Mouse (Mus musculus) embryonic facial prominence, embryonic 11.5 days (tissue): ENCODE results near the gene Myo3b. TPM values are rescaled to one million over a fixed set of nuclear protein-coding genes. Genes with fewer than 3 reads are reported as not detected.

Source experiments
- ATAC-seq: fragments of 200-750 bp; cut with Nextera tagmentation; replicated peaks from 2 replicates; pipeline ENCODE4 v1.8.0; 2017; ENCODE audit warnings: low read depth; ENCODE audit not compliant: insufficient number of reproducible peaks, low FRiP score, low TSS enrichment
- DNase-seq: peaks from one replicate; pipeline ENCODE4 v3.0.0-alpha.2; 2015; ENCODE audit warnings: low spot score
- H3K27ac ChIP-seq: fragments of 300-500 bp; sonication (generic); replicated peaks from 2 replicates; pipeline ENCODE4 v1.5.1; 2014; ENCODE audit warnings: mild to moderate bottlenecking, low read depth, low read length, control low read depth
- H3K27me3 ChIP-seq: fragments of 300-500 bp; sonication (generic); 2 replicates; pipeline ENCODE4 v1.6.1; 2014; ENCODE audit warnings: mild to moderate bottlenecking, low read length, moderate library complexity, mixed read lengths; ENCODE audit not compliant: control insufficient read depth, insufficient read depth
- H3K36me3 ChIP-seq: fragments of 300-500 bp; sonication (generic); replicated peaks from 2 replicates; pipeline ENCODE4 v1.6.1; 2014; ENCODE audit warnings: low read depth, mild to moderate bottlenecking, low read length, moderate library complexity, mixed read lengths; ENCODE audit not compliant: control insufficient read depth, insufficient read depth
- H3K4me1 ChIP-seq: fragments of 300-500 bp; sonication (generic); 2 replicates; pipeline ENCODE4 v1.6.1; 2014; ENCODE audit warnings: low read length, mixed read lengths; ENCODE audit not compliant: control insufficient read depth, insufficient read depth
- H3K4me2 ChIP-seq: fragments of 300-500 bp; sonication (generic); 2 replicates; pipeline ENCODE4 v1.6.1; 2014; ENCODE audit warnings: low read depth, mild to moderate bottlenecking, control low read depth, low read length, moderate library complexity
- H3K4me3 ChIP-seq: fragments of 300-500 bp; sonication (generic); 2 replicates; pipeline ENCODE4 v1.5.1; 2014; ENCODE audit warnings: low read depth, low read length, control low read depth
- H3K9ac ChIP-seq: fragments of 300-500 bp; sonication (generic); replicated peaks from 2 replicates; pipeline ENCODE4 v1.6.1; 2014; ENCODE audit warnings: mild to moderate bottlenecking, control low read depth, low read length
- H3K9me3 ChIP-seq: fragments of 300-500 bp; sonication (generic); replicated peaks from 2 replicates; pipeline ENCODE4 v1.6.1; 2016; ENCODE audit warnings: mild to moderate bottlenecking, low read length, inconsistent platforms, mixed read lengths; ENCODE audit not compliant: control insufficient read depth
- WGBS: fragments of 180-500 bp; shearing (Covaris S2); extraction: QIAGEN DNeasy Blood & Tissue Kit; methylation state at CpG from one replicate; pipeline ENCODE4 v1.1.7; 2014; 5-methylcytosine and 5-hydroxymethylcytosine counted together
- polyA plus RNA-seq: library from polyadenylated mRNA; unstranded; fragments of >200 nt; fragmentation: Nextera tagmentation; extraction: Ambion mirVana; gene quantifications from 2 replicates; pipeline ENCODE4 v1.2.1, GENCODE M21; 2014

Gene Myo3b
- polyA plus RNA-seq, 1 experiment from 2014 or later, result 0.07 TPM

DNA sequence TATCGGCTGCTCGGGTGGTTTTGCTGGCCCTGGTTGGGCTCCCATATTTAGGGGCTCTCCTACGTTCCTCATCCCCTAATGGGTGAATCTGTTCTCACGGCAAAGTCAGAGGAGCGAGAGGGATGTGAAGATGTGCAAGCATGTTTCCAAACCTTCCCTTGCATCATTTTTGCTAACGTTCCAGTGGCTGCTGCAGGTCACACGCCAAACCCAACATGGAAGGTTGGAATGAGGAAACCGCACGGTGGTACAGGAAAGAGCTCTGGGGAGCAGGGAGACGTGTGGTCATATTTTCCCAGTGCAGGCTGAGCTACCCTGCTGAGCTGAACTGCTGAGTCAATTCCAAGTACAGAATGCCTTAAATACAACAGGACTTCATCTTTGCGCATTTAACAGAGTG is 8.9 kb downstream of the Myo3b start:
- Histone ChIP-seq H3K4me1 (no peaks in the 10 kb centered on the region), H3K9ac (no peak overlapping the region), H3K9me3 (no peaks in the 10 kb centered on the region), H3K27ac (no peak overlapping the region), H3K27me3 (no peaks in the 10 kb centered on the region), H3K36me3 (no peaks in the 10 kb centered on the region), H3K4me2 (no peak overlapping the region), H3K4me3 (no peak overlapping the region)
- WGBS, result 89% methylated on average over 11 of the region's 11 CpGs
- no peak for ATAC-seq
- no peak for DNase-seq

GRCm38 (mm10) chr2:70053803-70054202 is 14.9 kb downstream of the Myo3b start:
- Histone ChIP-seq H3K9me3 (no peaks in the 10 kb centered on the region), H3K9ac (no peak overlapping the region), H3K36me3 (no peaks in the 10 kb centered on the region), H3K4me1 (no peaks in the 10 kb centered on the region), H3K4me3 (no peak overlapping the region), H3K27ac (no peak overlapping the region), H3K4me2 (no peak overlapping the region), H3K27me3 (no peaks in the 10 kb centered on the region)
- ATAC-seq (no peak), DNase-seq (no peak)
- WGBS, result 86% methylated on average over 9 of the region's 9 CpGs

DNA sequence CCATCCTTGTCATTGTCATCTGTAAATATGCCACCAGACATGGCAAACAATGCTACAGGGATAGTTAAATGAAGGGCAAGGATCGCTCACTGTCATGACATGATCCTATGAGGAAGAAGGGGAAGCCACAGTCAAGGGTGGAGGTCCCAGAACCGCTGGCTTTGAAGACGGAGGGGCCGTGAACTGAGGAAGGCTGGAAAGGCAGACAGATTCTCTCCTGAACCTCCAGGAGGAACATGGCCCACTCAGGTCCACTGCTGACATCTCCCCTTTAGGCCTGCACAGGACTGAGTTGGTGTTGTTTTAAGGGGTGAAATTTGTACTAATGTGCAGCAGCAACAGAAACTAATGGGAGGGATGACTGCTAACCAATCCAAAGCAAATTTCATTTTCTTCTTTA is 19.3 kb downstream of the Myo3b start:
- Histone ChIP-seq H3K27ac (no peak overlapping the region), H3K4me1 (no peaks in the 10 kb centered on the region), H3K4me3 (no peak overlapping the region), H3K36me3 (no peaks in the 10 kb centered on the region), H3K27me3 (no peaks in the 10 kb centered on the region), H3K9ac (no peak overlapping the region), H3K4me2 (no peak overlapping the region), H3K9me3 (no peaks in the 10 kb centered on the region)
- no peak for ATAC-seq
- 96% methylated on average over 4 of the region's 4 CpGs for WGBS
- DNase-seq, result no peak

GRCm38 (mm10) chr2:70060359-70061345 is 21.7 kb downstream of the Myo3b start:
- Histone ChIP-seq H3K9me3 (no peaks in the 10 kb centered on the region), H3K9ac (no peak overlapping the region), H3K4me3 (no peak overlapping the region), H3K4me2 (no peak overlapping the region), H3K27ac (no peak overlapping the region), H3K27me3 (no peaks in the 10 kb centered on the region), H3K4me1 (no peaks in the 10 kb centered on the region), H3K36me3 (no peaks in the 10 kb centered on the region)
- DNase-seq (peak; percentile 40), ATAC-seq (no peak)
- 59% methylated on average over 11 of the region's 11 CpGs for WGBS

GRCm38 (mm10) chr2:70065116-70065515 is 26.2 kb downstream of the Myo3b start:
- Histone ChIP-seq H3K9me3 (no peaks in the 10 kb centered on the region), H3K4me3 (no peak overlapping the region), H3K27me3 (no peaks in the 10 kb centered on the region), H3K4me2 (no peak overlapping the region), H3K36me3 (no peaks in the 10 kb centered on the region), H3K9ac (no peak overlapping the region), H3K27ac (no peak overlapping the region), H3K4me1 (no peaks in the 10 kb centered on the region)
- DNase-seq (no peak), ATAC-seq (no peak)
- 86% methylated on average over 6 of the region's 6 CpGs for WGBS

GRCm38 (mm10) chr2:70065729-70066300 is 26.9 kb downstream of the Myo3b start:
- WGBS, result 67% methylated on average over 7 of the region's 7 CpGs
- Histone ChIP-seq H3K36me3 (no peaks in the 10 kb centered on the region), H3K4me3 (no peak overlapping the region), H3K27me3 (no peaks in the 10 kb centered on the region), H3K9me3 (no peaks in the 10 kb centered on the region), H3K27ac (no peak overlapping the region), H3K9ac (no peak overlapping the region), H3K4me1 (no peaks in the 10 kb centered on the region), H3K4me2 (no peak overlapping the region)
- no peak for ATAC-seq
- peak; percentile 3 for DNase-seq

DNA sequence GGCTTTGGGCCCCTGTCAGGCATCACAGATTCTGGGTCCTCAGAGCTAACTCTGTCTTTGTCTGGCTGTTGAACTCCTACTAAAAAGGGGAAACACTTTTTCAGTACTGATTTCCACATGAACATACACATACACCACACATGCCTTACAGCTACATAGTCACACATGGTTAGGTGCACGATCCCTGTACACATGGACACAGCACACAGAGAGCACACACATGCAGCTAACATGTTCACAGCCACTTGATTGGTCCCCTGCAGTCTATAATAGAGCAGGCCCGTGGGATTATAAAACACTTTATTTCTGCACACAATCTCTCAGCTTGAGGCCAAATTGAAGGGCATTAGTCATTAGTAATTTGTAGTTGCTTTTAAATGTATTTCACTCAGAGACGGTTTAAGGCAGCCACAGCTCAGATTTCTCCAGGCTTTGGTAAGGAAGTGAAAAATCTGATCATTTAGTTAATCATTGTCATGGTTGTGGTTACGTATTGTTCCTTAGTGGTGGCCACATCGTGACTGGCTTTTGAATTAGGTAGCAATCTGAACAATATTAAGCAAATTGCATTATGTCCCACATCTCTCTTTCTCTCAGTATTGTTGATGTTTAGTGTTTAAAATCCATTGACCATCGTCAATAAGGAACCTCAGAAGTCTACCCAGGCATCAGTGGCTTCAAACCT is 27.6 kb downstream of the Myo3b start:
- Histone ChIP-seq H3K27me3 (no peaks in the 10 kb centered on the region), H3K4me1 (no peaks in the 10 kb centered on the region), H3K4me2 (no peak overlapping the region), H3K36me3 (no peaks in the 10 kb centered on the region), H3K9me3 (no peaks in the 10 kb centered on the region), H3K4me3 (no peak overlapping the region), H3K27ac (no peak overlapping the region), H3K9ac (no peak overlapping the region)
- no peak for ATAC-seq
- WGBS, result 75% methylated on average over 6 of the region's 6 CpGs
- no peak for DNase-seq

DNA sequence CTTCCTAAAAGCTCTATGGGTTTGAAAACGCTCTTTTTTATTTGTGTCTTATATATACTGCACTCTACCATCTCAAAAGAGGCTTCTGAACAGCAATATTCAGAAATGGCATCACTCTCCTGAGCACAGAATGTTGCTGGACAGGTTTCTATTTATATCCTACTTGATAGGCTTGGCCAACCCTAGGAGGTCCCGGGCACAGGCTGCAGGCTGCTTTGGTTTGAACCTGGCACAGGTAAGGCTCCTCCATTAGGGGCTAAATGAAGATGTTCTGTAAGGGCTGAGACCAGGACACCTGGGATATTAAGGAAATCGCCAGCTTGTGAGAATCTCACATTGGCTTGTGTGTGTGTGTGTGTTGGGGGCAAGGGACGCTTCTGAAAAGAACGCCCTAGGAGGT is 30.9 kb downstream of the Myo3b start:
- H3K36me3 ChIP-seq, result no peaks in the 10 kb centered on the region
- ATAC-seq (no peak), DNase-seq (no peak)
- H3K4me2 ChIP-seq, result no peak overlapping the region
- no peaks in the 10 kb centered on the region for H3K4me1 ChIP-seq
- no peak overlapping the region for H3K27ac ChIP-seq
- no peaks in the 10 kb centered on the region for H3K9me3 ChIP-seq
- no peaks in the 10 kb centered on the region for H3K27me3 ChIP-seq
- 88% methylated on average over 5 of the region's 5 CpGs for WGBS
- no peak overlapping the region for H3K4me3 ChIP-seq
- H3K9ac ChIP-seq, result no peak overlapping the region
